Mouse (Mus musculus) erythroid progenitor cell, adult 5-6 weeks (primary cell): Measurements from ENCODE around the gene G0s2. TPM values are rescaled to one million over a fixed set of nuclear protein-coding genes. Genes with fewer than 3 reads are reported as not detected.
"Not testable (repeated sequence)": the region's sequence is repeated elsewhere in the genome, so short reads cannot be mapped to it uniquely, and the experiment has no call there.

Experiments used
- ATAC-seq: replicated peaks from 2 replicates; pipeline ENCODE4 v1.8.0; 2016; ENCODE audit warnings: moderate number of reproducible peaks, mild to moderate bottlenecking, moderate TSS enrichment, inconsistent platforms; ENCODE audit not compliant: poor library complexity, low FRiP score, severe bottlenecking
- total RNA-seq, 2 experiments: library from RNA; stranded (forward) in 1 of 2; stranded (reverse) in 1 of 2; fragments of 150-400 nt in 1 of 2; fragments of 186-747, 209-891 nt in 1 of 2; gene quantifications; 2 replicates each; pipeline versions ENCODE4 v1.2.3 to v1.2.4; 2015 to 2017; ENCODE audit warnings: low replicate concordance in 2 of 2

G0s2 gene
- total RNA-seq, 2 experiments from 2014 or later: 2.3 to 3.8 TPM

DNA sequence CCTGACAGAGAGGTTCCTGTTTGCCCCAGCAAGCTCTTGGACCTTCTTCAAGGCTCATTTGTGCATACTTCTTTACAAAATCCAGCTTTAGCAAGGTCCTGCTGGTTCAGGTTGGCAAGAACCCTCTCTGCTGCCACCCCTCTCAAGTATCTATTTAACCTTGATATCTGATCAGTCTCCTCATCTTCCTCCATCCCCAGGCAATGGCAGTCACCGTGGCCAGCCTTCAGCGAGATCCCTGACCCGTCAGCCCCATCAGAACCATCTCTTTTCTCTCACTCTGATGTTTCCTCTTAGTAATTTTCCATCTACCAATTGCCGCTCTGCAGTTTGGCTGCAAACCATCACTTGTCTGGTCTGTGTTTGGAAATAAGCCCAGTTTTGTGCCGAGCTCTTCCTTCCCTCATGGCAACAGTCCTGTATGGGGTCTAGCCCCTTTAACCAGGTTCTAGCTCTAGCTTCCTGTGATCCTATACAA, 16.4 kb downstream of the G0s2 start:
- ATAC-seq: no peak

GRCm38 (mm10) chr1:193256289-193256577, 16.8 kb downstream of the G0s2 start:
- ATAC-seq: no peak

- ATAC-seq: no peak
These were observed 17.3 kb downstream of the G0s2 start for GRCm38 (mm10) chr1:193255488-193256288.

GRCm38 (mm10) chr1:193255032-193255431, 18.0 kb downstream of the G0s2 start:
- ATAC-seq: no peak

GRCm38 (mm10) chr1:193253895-193254294, 19.1 kb downstream of the G0s2 start:
- ATAC-seq: not testable (repeated sequence)

DNA sequence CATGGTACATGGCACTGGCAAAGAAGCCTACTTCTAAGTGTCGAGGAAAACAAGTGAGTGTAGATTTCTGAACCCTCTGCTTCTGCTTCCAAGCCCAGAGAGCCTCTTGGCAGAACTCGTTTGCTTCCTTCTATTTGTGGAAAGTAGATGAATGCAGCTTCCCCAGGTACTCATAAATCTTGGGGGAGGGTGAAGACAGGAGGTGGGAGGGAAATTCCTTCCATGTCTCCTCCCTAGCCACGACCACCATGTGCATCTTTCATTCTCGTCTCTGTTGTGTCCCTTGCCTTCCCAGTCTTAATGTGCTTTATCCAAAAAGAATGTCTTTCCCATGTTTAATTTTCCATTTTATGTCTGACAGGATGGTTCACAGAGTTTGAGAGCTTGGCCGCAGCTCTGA, 20.4 kb downstream of the G0s2 start:
- ATAC-seq: no peak

DNA sequence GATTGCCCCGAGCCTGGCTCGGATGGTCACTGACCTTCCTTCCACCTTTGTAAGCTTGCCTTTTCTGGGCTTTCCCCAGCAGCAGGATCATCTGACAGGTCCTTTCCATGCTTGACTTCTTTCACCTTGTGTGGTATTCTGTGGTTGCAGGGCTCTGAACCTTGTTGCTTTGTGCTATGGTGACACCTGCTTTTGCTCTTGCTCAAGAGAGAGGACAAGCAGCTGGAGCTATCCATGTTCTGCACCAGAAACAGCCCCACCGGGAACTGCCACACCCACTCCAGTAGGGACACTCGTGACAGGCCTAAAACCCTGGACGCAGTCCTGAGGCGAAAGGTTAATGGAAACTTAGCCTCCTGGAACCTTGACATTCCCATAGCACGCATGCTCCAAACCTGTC, 21.6 kb downstream of the G0s2 start:
- ATAC-seq: no peak

- no peak for ATAC-seq
These were observed 23.0 kb downstream of the G0s2 start for GRCm38 (mm10) chr1:193250026-193250425.

GRCm38 (mm10) chr1:193244235-193244634, 28.8 kb downstream of the G0s2 start:
- ATAC-seq: no peak

DNA sequence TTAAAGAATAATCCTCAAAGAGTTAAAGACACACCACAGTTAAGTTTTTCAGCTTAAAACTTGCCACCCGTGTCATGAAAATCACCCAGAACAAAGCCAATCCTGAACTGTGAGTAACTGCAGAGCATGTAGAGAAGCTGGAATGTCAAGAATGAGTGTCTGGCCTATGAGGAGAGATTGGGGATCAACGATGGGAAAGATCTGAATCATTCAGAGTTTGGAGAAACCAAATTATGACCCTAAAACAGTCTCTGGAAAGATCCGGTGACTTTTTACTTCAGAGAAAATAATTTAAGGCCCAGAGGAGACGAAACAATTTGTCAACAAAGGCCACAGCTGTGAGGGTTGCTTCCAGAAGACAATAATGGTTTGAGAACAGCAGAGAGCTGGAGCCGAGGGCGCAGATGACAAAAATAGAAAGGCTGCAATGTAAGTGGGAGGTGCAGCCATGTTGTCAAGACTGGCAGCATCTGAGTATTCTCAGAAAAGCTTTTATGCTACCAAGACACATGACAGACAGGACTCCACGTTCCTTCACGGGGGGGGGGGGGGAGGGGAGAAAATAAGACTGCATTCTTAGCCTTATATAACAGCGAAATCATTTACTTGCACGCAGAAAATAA, 29.3 kb downstream of the G0s2 start:
- no peak for ATAC-seq

DNA sequence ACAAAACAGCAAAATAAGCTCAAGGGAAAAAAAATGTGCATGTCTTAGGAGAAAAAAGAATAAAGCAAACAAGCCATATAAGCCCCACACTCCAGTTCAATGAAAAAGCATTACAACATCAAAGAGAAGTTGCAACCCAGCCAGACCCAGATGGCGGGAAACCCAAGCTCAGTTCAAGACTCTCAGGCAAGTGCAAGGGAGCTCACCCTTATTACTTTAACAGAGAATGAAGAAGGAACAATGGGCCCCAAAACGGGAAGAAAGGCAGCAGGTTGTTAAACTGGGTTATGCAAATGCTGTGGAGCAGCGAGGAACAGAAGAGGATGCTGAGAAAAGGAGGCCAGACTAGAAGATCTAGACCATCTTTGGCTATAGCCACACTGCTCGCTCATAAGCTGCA, 30.2 kb downstream of the G0s2 start:
- ATAC-seq: no peak

DNA sequence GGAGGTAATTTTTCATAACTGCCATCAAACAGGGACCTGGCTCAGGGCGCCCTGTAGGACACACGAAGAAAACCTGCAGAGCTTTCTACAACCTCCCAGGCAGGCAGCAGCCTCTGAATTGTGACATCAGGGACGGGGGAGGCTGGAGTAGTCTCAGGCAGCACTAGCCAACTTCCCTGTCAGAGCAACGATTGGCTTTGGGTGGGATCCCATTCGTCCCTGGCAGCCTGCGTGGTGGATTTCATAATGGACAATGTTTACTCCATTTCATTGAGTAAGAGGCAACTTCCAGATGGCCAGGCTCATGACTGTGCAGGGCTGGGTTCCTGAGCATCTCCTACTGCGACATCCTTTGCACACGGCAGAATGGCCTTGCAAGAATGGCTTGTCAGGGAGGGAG, 30.8 kb downstream of the G0s2 start:
- no peak for ATAC-seq

- no peak for ATAC-seq
These were observed 31.6 kb downstream of the G0s2 start for GRCm38 (mm10) chr1:193241436-193241835.

GRCm38 (mm10) chr1:193238426-193238825, 34.6 kb downstream of the G0s2 start:
- ATAC-seq: no peak

- no peak for ATAC-seq
These were observed 38.1 kb downstream of the G0s2 start for GRCm38 (mm10) chr1:193234930-193235329.

GRCm38 (mm10) chr1:193234130-193234645, 38.8 kb downstream of the G0s2 start:
- ATAC-seq: no peak

DNA sequence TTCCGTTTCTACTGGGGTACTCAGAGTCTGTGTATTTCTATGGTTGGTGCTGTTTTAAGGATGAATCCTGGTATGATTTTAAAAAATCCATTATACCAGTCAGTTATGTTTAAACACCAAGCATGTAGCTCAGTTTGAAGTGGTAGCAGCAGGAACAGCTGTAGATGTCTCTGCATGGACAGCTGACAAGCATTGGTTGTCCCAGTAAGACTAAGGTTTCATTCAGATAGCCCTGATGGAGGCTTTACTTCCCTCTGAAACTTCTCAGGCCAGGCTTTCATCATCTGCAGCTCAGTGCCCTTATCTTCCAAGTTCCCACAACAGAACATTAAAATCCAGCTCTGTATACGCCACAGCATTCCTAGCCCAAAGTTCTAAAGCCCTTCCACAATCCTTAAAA, 40.3 kb downstream of the G0s2 start:
- no peak for ATAC-seq

- ATAC-seq: no peak
These were observed 42.1 kb downstream of the G0s2 start for GRCm38 (mm10) chr1:193230935-193231334.

DNA sequence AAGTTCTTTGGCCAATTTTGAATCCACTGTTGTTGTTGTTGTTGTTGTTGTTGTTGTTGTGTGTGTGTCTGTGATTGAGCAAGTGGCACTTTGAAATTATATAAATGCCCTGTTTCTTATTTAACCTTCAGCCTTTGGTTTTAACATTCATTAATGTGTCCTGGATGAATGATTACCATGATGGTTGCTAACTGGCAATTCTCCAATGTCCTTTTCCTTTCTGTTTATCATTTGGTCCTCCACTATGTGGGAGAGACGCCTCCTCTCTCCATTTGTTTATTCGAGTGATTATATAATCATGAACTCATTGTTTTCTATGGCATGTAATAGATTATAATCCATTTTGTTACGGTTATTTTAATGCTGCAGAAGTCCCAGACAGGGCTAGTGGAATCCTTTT, 42.5 kb downstream of the G0s2 start:
- ATAC-seq: no peak

- no peak for ATAC-seq
These were observed 43.4 kb downstream of the G0s2 start for GRCm38 (mm10) chr1:193229570-193229969.

DNA sequence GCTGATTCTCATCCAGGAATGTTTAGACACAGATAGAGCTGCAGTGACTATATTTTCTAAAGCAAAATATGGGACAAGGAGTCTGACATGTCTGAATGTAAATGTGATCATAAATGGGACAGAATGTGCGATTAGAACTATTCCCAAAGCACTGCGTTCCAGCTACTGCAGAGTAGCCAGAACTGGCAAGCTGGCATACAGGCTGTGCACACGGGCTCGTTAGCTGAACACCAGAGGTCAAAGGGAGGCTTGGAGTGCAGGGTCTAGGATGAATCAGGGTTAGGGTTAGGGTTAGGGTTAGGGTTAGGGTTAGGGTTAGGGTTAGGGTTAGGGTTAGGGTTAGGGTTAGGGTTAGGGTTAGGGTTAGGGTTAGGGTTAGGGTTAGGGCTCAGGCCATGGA, 45.5 kb downstream of the G0s2 start:
- no peak for ATAC-seq
